Comparison of ENCODE assay signal across 16 mouse cellular contexts in genomic region chr6:91012458-91012857, GRCm38 (mm10).
"Had no signal": no experiment of that assay in that cellular context is flagged by ENCODE, and none has a peak within 500 bp of the region (broad histone marks: within the 10 kb centered on the region; RNA-seq: fewer than 3 reads in every experiment).

No protein-coding gene starts in this region.

- H3K27me3 ChIP-seq: limb, embryonic 12.5 days; liver, embryonic 13.5 days; lung, embryonic 15.5 days; megakaryocyte, embryonic 14.5 days; midbrain, embryonic 12.5 days had no signal

- H3K4me1 ChIP-seq: lung, embryonic 15.5 days had no signal

- ATAC-seq: liver, postnatal 0 days had no signal

- H3K27ac ChIP-seq: layer of hippocampus, adult 2 months; liver, embryonic 13.5 days; lung, embryonic 15.5 days; macrophage; midbrain, embryonic 12.5 days had no signal

- DNase-seq: kidney, adult 8-10 months; kidney, postnatal 36 days; liver; liver, embryonic 13.5 days; liver, postnatal 0 days; retina, postnatal 1 day; right cerebral cortex, postnatal 4 days; spleen, adult 18-20 months; thymus, postnatal 4 days had no signal

- H3K9ac ChIP-seq: limb, embryonic 12.5 days; liver, embryonic 13.5 days; liver, postnatal 0 days; lung, embryonic 15.5 days; midbrain, embryonic 12.5 days had no signal

- H3K4me3 ChIP-seq: layer of hippocampus, adult 2 months; limb, embryonic 12.5 days; liver, embryonic 13.5 days; lung, embryonic 15.5 days; midbrain, embryonic 12.5 days; myocyte had no signal

- H3K9me3 ChIP-seq: limb, embryonic 12.5 days; liver, embryonic 13.5 days; lung, embryonic 15.5 days; megakaryocyte, embryonic 14.5 days; midbrain, embryonic 12.5 days had no signal

- H3K36me3 ChIP-seq: limb, embryonic 12.5 days; lung, embryonic 15.5 days had no signal

- H3K4me2 ChIP-seq: limb, embryonic 12.5 days; liver, embryonic 13.5 days; lung, embryonic 15.5 days; midbrain, embryonic 12.5 days had no signal
